Mouse (Mus musculus) frontal cortex, postnatal 25 days (tissue): Measurements from ENCODE around the gene P2rx1.

Experiments used
- DNase-seq, 2 experiments: peaks; one replicate each; pipeline ENCODE4 v3.0.0; 2022; ENCODE audit warnings: low spot score in 2 of 2

The P2rx1 gene

GRCm38 (mm10) chr11:72998771-72999170, at the start of gene P2rx1:
P2rx1 (plus strand) TSS chr11:72999103.
- no peak for DNase-seq

- DNase-seq, result no peak
Observed at GRCm38 (mm10) chr11:72951137-72952000, 47.5 kb upstream of the P2rx1 start.

GRCm38 (mm10) chr11:72952226-72952625, 46.7 kb upstream of the P2rx1 start:
- no peak for DNase-seq

- DNase-seq, result no peak
Observed at GRCm38 (mm10) chr11:72952697-72953096, 46.2 kb upstream of the P2rx1 start.

GRCm38 (mm10) chr11:72953116-72953439, 45.8 kb upstream of the P2rx1 start:
- no peak for DNase-seq

GRCm38 (mm10) chr11:72953440-72954151, 45.3 kb upstream of the P2rx1 start:
- DNase-seq, result no peak

GRCm38 (mm10) chr11:72954216-72954615, 44.7 kb upstream of the P2rx1 start:
- DNase-seq, result no peak

- DNase-seq, result no peak
Observed at GRCm38 (mm10) chr11:72955339-72955974, 43.4 kb upstream of the P2rx1 start.

- DNase-seq, result no peak
Observed at GRCm38 (mm10) chr11:72957318-72957717, 41.6 kb upstream of the P2rx1 start.

- no peak for DNase-seq
Observed at GRCm38 (mm10) chr11:72959924-72960679, 38.8 kb upstream of the P2rx1 start.

- no peak for DNase-seq
Observed at GRCm38 (mm10) chr11:72960723-72961071, 38.2 kb upstream of the P2rx1 start.

- DNase-seq, result no peak
Observed at GRCm38 (mm10) chr11:72961072-72961980, 37.6 kb upstream of the P2rx1 start, which contains the start of gene Atp2a3. Atp2a3 (plus strand) TSS chr11:72961169.

GRCm38 (mm10) chr11:72962378-72962777, 36.5 kb upstream of the P2rx1 start:
- no peak for DNase-seq

GRCm38 (mm10) chr11:72963058-72963788, 35.7 kb upstream of the P2rx1 start:
- DNase-seq, result no peak

GRCm38 (mm10) chr11:72963789-72964294, 35.1 kb upstream of the P2rx1 start:
- DNase-seq, result no peak

- DNase-seq, result no peak
Observed at GRCm38 (mm10) chr11:72974995-72975503, 23.9 kb upstream of the P2rx1 start.

GRCm38 (mm10) chr11:72982516-72982915, 16.4 kb upstream of the P2rx1 start:
- DNase-seq, result no peak

GRCm38 (mm10) chr11:72983283-72983682, 15.6 kb upstream of the P2rx1 start:
- no peak for DNase-seq

- no peak for DNase-seq
Observed at GRCm38 (mm10) chr11:72986745-72987144, 12.2 kb upstream of the P2rx1 start.

GRCm38 (mm10) chr11:72987234-72987633, 11.7 kb upstream of the P2rx1 start:
- DNase-seq, result no peak
